Mouse (Mus musculus): ENCODE results near the gene Fbxo9. TPM values are rescaled to one million over a fixed set of nuclear protein-coding genes. Genes with fewer than 3 reads are reported as not detected.

Gene Fbxo9
- polyA plus RNA-seq, 1 experiment, result 15.7 TPM

DNA sequence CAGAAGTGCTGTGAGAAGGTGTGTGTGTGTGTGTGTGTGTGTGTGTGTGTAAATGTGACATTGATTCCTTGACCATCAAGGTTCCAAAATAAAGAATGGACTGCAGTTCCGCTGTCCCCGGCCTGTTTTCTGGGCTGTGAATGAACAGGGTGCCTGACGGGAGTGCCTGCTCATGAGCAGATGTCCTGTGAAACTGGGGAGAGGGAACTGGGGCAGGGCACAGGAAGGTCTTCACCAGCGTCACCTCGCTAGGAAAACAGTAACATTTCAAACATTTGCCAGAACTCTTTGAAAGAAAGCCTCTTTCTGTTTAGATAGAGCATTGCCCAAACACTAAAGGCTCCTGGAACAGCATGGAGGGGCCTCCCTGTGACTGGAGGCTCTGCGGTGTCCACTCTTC, 13.1 kb upstream of the Fbxo9 start:
- no peaks in the 10 kb centered on the region for H3K79me2 ChIP-seq (ENCODE audit: control insufficient read depth, insufficient read depth)
- H3K36me3 ChIP-seq (ENCODE audit: control insufficient read depth, insufficient read depth), result peaks cover 7% of the 10 kb centered on the region
- H3ac ChIP-seq (ENCODE audit: control insufficient read depth, insufficient read length), result no peak overlapping the region
- no peak overlapping the region for H3K4me3 ChIP-seq
- TF ChIP-seq MAX (IDR thresholded peaks at IDR 0.05; ENCODE audit: low read depth) (no peak), CEBPB (IDR thresholded peaks at IDR 0.05; ENCODE audit: insufficient read depth, poor library complexity, severe bottlenecking) (no peak), SRF (IDR thresholded peaks at IDR 0.05; ENCODE audit: control insufficient read depth, insufficient read length, low read depth) (no peak), TCF3 (IDR thresholded peaks at IDR 0.05; ENCODE audit: insufficient read length, low read depth) (no peak), POLR2AphosphoS2 (IDR thresholded peaks at IDR 0.05; ENCODE audit: insufficient read length, low read depth) (no peak), REST (IDR thresholded peaks at IDR 0.05; ENCODE audit: insufficient read depth, insufficient read length) (no peak), TCF12 (IDR thresholded peaks at IDR 0.05; ENCODE audit: insufficient read depth, poor library complexity, severe bottlenecking) (no peak), POLR2A (IDR thresholded peaks at IDR 0.05; ENCODE audit: insufficient read length, low read depth) (no peak), USF1 (IDR thresholded peaks at IDR 0.05; ENCODE audit: low read depth) (no peak), MYOG (IDR thresholded peaks at IDR 0.05; ENCODE audit: control insufficient read depth in 1 of 3, insufficient read depth in 1 of 3, insufficient read length in 2 of 3, low read depth in 2 of 3) (no peak)
- no peak overlapping the region for H3K4me2 ChIP-seq (ENCODE audit: low read depth)
- no peaks in the 10 kb centered on the region for H3K27me3 ChIP-seq (ENCODE audit: control insufficient read depth, insufficient read depth, insufficient read length)

DNA sequence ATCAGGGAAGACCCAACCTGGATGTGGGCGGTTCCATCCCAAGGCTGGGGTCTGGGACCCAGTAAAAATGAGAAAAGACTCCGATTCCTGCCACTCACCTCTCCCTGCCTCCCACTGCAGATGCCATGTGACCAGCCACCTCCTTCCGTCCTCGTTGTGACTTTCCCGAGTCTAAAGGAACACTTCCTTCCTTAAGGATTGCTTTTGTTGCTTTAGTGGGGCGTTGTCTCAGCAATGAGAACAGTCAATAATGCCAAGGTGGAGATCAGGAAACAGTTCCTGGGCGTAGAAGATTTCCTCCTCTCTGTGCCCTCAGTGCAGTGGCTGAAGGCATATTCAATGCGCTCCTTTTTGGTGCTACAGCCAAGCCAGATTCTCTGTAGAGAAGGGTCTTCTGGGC, 12.5 kb upstream of the Fbxo9 start:
- no peak overlapping the region for H3K4me3 ChIP-seq
- no peak overlapping the region for H3K4me2 ChIP-seq (ENCODE audit: low read depth)
- TF ChIP-seq POLR2AphosphoS2 (IDR thresholded peaks at IDR 0.05; ENCODE audit: insufficient read length, low read depth) (no peak), MYOD1 (IDR thresholded peaks at IDR 0.05; ENCODE audit: control insufficient read depth in 1 of 3, insufficient read length in 2 of 3, low read depth in 2 of 3) (no peak), REST (IDR thresholded peaks at IDR 0.05; ENCODE audit: insufficient read depth, insufficient read length) (no peak), MAX (IDR thresholded peaks at IDR 0.05; ENCODE audit: low read depth) (no peak), POLR2A (IDR thresholded peaks at IDR 0.05; ENCODE audit: insufficient read length, low read depth) (no peak), SRF (IDR thresholded peaks at IDR 0.05; ENCODE audit: control insufficient read depth, insufficient read length, low read depth) (no peak), USF1 (IDR thresholded peaks at IDR 0.05; ENCODE audit: low read depth) (no peak), TCF12 (IDR thresholded peaks at IDR 0.05; ENCODE audit: insufficient read depth, poor library complexity, severe bottlenecking) (no peak), TCF3 (IDR thresholded peaks at IDR 0.05; ENCODE audit: insufficient read length, low read depth) (no peak), MYOG (IDR thresholded peaks at IDR 0.05; ENCODE audit: control insufficient read depth in 1 of 3, insufficient read depth in 1 of 3, insufficient read length in 2 of 3, low read depth in 2 of 3) (no peak), E2F4 (IDR thresholded peaks at IDR 0.05; ENCODE audit: insufficient read depth) (no peak), CEBPB (IDR thresholded peaks at IDR 0.05; ENCODE audit: insufficient read depth, poor library complexity, severe bottlenecking) (no peak)
- no peaks in the 10 kb centered on the region for H3K79me2 ChIP-seq (ENCODE audit: control insufficient read depth, insufficient read depth)
- H3K27me3 ChIP-seq (ENCODE audit: control insufficient read depth, insufficient read depth, insufficient read length), result no peaks in the 10 kb centered on the region
- peaks cover 6% of the 10 kb centered on the region for H3K36me3 ChIP-seq (ENCODE audit: control insufficient read depth, insufficient read depth)
- no peak overlapping the region for H3ac ChIP-seq (ENCODE audit: control insufficient read depth, insufficient read length)

DNA sequence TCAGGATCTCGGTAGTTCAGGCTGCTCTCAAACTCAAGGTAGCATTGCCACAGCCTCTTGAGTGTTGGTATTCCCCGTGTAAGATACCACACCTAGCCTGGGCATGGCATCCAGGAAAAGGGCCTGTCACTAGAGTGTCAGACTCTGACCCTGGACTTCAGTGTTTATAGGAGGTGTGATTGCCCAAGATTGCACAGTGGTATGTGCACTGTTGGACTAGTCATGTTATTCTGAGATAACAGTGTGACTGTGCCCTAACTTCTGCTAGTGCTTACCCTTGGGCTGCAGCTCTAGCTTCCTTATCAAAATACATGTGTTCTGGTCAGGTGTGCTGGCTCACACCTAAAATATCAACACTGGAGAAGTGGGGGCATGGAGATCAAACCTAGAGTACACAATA, 8.8 kb upstream of the Fbxo9 start:
- Histone ChIP-seq H3K27me3 (ENCODE audit: control insufficient read depth, insufficient read depth, insufficient read length) (no peaks in the 10 kb centered on the region), H3ac (ENCODE audit: control insufficient read depth, insufficient read length) (no peak overlapping the region), H3K4me2 (ENCODE audit: low read depth) (no peak overlapping the region), H3K79me2 (ENCODE audit: control insufficient read depth, insufficient read depth) (no peaks in the 10 kb centered on the region), H3K4me3 (no peak overlapping the region), H3K36me3 (ENCODE audit: control insufficient read depth, insufficient read depth) (peaks cover 4% of the 10 kb centered on the region)
- TF ChIP-seq SRF (IDR thresholded peaks at IDR 0.05; ENCODE audit: control insufficient read depth, insufficient read length, low read depth) (no peak), POLR2AphosphoS2 (IDR thresholded peaks at IDR 0.05; ENCODE audit: insufficient read length, low read depth) (no peak)

DNA sequence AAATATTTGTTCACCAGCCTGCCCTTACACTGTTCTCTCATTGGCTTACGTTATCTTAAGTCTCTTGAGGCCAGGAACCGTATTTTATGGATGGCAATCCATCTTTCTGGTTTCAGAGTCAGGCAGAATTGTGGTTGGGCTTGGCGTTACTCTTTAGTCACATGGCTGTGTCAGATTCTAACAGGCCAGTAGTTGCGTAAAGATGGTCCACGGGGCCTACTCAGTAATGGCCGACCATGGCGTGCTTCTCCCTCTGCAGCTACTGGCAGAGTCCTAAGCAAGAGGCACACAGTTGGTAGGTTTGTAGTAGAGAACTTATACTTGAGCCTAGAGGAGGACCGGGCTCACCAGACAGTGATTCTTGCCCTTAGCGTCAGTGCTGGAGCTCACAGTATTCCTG, 6.9 kb upstream of the Fbxo9 start:
- Histone ChIP-seq H3K36me3 (ENCODE audit: control insufficient read depth, insufficient read depth) (peaks cover 4% of the 10 kb centered on the region), H3K4me3 (no peak overlapping the region), H3K27me3 (ENCODE audit: control insufficient read depth, insufficient read depth, insufficient read length) (no peaks in the 10 kb centered on the region), H3K79me2 (ENCODE audit: control insufficient read depth, insufficient read depth) (no peaks in the 10 kb centered on the region), H3K4me2 (ENCODE audit: low read depth) (no peak overlapping the region), H3ac (ENCODE audit: control insufficient read depth, insufficient read length) (no peak overlapping the region)
- TF ChIP-seq TCF3 (IDR thresholded peaks at IDR 0.05; ENCODE audit: insufficient read length, low read depth) (no peak), REST (IDR thresholded peaks at IDR 0.05; ENCODE audit: insufficient read depth, insufficient read length) (no peak), TCF12 (IDR thresholded peaks at IDR 0.05; ENCODE audit: insufficient read depth, poor library complexity, severe bottlenecking) (no peak), USF1 (IDR thresholded peaks at IDR 0.05; ENCODE audit: low read depth) (no peak), POLR2AphosphoS2 (IDR thresholded peaks at IDR 0.05; ENCODE audit: insufficient read length, low read depth) (no peak), E2F4 (IDR thresholded peaks at IDR 0.05; ENCODE audit: insufficient read depth) (no peak), SRF (IDR thresholded peaks at IDR 0.05; ENCODE audit: control insufficient read depth, insufficient read length, low read depth) (no peak), CEBPB (IDR thresholded peaks at IDR 0.05; ENCODE audit: insufficient read depth, poor library complexity, severe bottlenecking) (no peak), POLR2A (IDR thresholded peaks at IDR 0.05; ENCODE audit: insufficient read length, low read depth) (no peak), MYOD1 (IDR thresholded peaks at IDR 0.05; ENCODE audit: control insufficient read depth in 1 of 3, insufficient read length in 2 of 3, low read depth in 2 of 3) (no peak), MAX (IDR thresholded peaks at IDR 0.05; ENCODE audit: low read depth) (no peak), MYOG (IDR thresholded peaks at IDR 0.05; ENCODE audit: control insufficient read depth in 1 of 3, insufficient read depth in 1 of 3, insufficient read length in 2 of 3, low read depth in 2 of 3) (no peak)

- H3K27me3 ChIP-seq (ENCODE audit: control insufficient read depth, insufficient read depth, insufficient read length), result no peaks in the 10 kb centered on the region
- no peaks in the 10 kb centered on the region for H3K79me2 ChIP-seq (ENCODE audit: control insufficient read depth, insufficient read depth)
- H3K4me3 ChIP-seq, result peak overlapping the region; percentile 42
- H3ac ChIP-seq (ENCODE audit: control insufficient read depth, insufficient read length), result peak overlapping the region; percentile 47
- TF ChIP-seq POLR2AphosphoS2 (IDR thresholded peaks at IDR 0.05; ENCODE audit: insufficient read length, low read depth), result no peak
- no peak for TF ChIP-seq TCF3 (IDR thresholded peaks at IDR 0.05; ENCODE audit: insufficient read length, low read depth)
- no peak for TF ChIP-seq MYOG (IDR thresholded peaks at IDR 0.05; ENCODE audit: control insufficient read depth in 1 of 3, insufficient read depth in 1 of 3, insufficient read length in 2 of 3, low read depth in 2 of 3)
- no peak for TF ChIP-seq POLR2A (IDR thresholded peaks at IDR 0.05; ENCODE audit: insufficient read length, low read depth)
- TF ChIP-seq TCF12 (IDR thresholded peaks at IDR 0.05; ENCODE audit: insufficient read depth, poor library complexity, severe bottlenecking), result no peak
- no peak for TF ChIP-seq REST (IDR thresholded peaks at IDR 0.05; ENCODE audit: insufficient read depth, insufficient read length)
- TF ChIP-seq MYOD1 (IDR thresholded peaks at IDR 0.05; ENCODE audit: control insufficient read depth in 1 of 3, insufficient read length in 2 of 3, low read depth in 2 of 3), result no peak
- no peak for TF ChIP-seq USF1 (IDR thresholded peaks at IDR 0.05; ENCODE audit: low read depth)
- TF ChIP-seq MAX (IDR thresholded peaks at IDR 0.05; ENCODE audit: low read depth), result no peak
- TF ChIP-seq CEBPB (IDR thresholded peaks at IDR 0.05; ENCODE audit: insufficient read depth, poor library complexity, severe bottlenecking), result no peak
- no peak for TF ChIP-seq SRF (IDR thresholded peaks at IDR 0.05; ENCODE audit: control insufficient read depth, insufficient read length, low read depth)
- no peak for TF ChIP-seq E2F4 (IDR thresholded peaks at IDR 0.05; ENCODE audit: insufficient read depth)
- peaks cover 4% of the 10 kb centered on the region for H3K36me3 ChIP-seq (ENCODE audit: control insufficient read depth, insufficient read depth)
- H3K4me2 ChIP-seq (ENCODE audit: low read depth), result peak overlapping the region; percentile 86
Measured at GRCm38 (mm10) chr9:78113538-78113885, 4.6 kb upstream of the Fbxo9 start.
